Mouse (Mus musculus) B cell, adult (primary cell): ENCODE results near the gene Coa4. TPM values are rescaled to one million over a fixed set of nuclear protein-coding genes. Genes with fewer than 3 reads are reported as not detected.

Experiments
- total RNA-seq: library from RNA; stranded (reverse); gene quantifications from 4 replicates; pipeline ENCODE4 v1.2.4, GENCODE M21; 2023; ENCODE audit not compliant: inconsistent age

Gene Coa4
- total RNA-seq: 6.4 to 13.8 TPM (median 6.9 TPM) in 4 replicates

DNA sequence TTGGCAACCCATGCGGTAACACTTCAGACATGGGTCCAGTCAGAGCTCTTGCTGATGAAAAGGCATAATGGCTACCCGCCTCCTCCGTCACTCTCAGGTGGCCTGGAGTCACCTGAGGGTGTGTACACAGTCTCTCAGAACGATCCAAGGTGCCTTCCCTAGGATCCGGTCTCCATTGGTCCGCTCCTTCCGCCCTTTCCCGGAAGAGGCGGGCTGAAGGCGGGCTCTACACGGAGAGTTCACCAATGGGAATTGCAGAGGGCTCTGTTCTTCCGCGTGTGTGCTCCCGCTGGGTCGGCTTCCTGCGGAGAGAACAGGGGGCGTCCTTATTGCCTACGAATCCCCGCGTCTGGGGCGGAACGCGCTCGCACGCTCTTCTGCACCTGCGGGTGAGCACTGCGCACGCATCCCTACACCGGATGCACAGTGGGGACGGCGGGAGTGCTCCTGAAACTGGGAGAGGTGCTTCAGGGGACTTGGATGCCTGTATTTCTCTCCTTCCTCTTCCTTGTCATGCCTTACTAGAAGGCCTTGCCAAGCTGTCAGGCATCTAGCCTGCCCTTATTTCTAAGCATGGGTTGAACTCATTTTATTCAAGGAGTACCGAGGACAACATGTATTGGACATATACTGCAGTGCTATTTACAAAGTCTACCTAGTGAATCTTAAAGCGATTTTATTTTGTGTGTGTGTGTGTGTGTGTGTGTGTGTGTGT lies at the start of gene Coa4:
Coa4 (plus strand) TSS at position 268 of the 715 bp plus-strand sequence.

DNA sequence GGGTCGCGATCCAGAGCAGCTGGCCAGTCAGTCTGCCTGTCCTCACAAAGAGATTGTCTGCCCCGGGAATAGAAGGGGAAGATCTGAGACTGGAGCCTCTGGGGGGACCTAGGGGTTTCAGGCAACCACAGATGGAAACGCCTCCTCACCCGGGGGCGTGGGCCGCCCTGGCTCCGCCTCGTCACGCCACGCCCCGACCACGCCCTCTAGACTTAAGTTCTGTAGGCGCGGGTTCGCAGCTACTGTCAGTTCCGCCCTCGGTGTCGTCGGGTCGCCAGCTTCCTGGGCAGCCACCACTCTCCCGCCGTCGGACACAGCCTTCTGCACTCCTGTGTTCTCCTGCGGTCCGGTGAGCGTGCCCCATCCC lies 43.8 kb upstream of the Coa4 start, which contains the start of gene Ucp2:
Ucp2 (plus strand) TSS at position 221 of the 367 bp plus-strand sequence.

DNA sequence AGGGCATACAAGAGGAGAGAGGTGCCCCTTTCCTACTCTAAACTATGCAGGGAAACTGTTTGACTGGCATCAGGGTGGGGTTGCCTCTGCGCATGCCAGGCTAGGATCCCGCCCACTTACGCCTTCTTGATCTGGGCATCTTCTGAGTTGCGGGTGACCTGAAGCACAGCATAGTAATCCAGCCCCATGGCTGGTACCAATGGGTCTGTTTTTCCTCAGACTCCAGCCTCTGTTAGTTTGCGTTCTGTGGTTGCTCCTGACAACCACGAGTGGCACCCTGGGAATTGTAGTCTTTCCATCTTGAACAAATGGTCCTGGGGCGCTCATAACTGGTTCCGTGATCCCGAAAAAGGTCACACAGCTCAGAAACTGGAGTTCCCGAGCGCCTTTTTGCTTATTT lies 22.3 kb upstream of the Coa4 start, which contains the start of gene Dnajb13:
Dnajb13 (minus strand) TSS at position 388 of the 400 bp plus-strand sequence.

Other genes with a start within 250 kb of the Coa4 start
- gene C2cd3, start 164.8 kb upstream of the Coa4 start, total RNA-seq: 67.3 to 80.2 TPM (median 75.1 TPM) in 4 replicates
- 32.1 to 36.4 TPM (median 34.5 TPM) in 4 replicates for gene Ppme1, start 164.8 kb upstream of the Coa4 start, total RNA-seq
- gene Ucp3, start 64.1 kb upstream of the Coa4 start, total RNA-seq: 0.45 to 1.6 TPM (median 0.99 TPM) in 4 replicates
- gene Ucp2, start 43.7 kb upstream of the Coa4 start, total RNA-seq: 1,091 to 1,157 TPM (median 1,116 TPM) in 4 replicates
- 0.45 to 1.2 TPM (median 0.60 TPM) in 3 of 4 replicates, not detected in the other for gene Dnajb13, start 22.1 kb upstream of the Coa4 start, total RNA-seq
- gene Rab6a, start 70.3 kb downstream of the Coa4 start, total RNA-seq: 49.3 to 56.8 TPM (median 50.6 TPM) in 4 replicates
- 27.7 to 31.3 TPM (median 30.1 TPM) in 4 replicates for gene Mrpl48, start 71.2 kb downstream of the Coa4 start, total RNA-seq
- gene Plekhb1, start 125.3 kb downstream of the Coa4 start, total RNA-seq: not detected in 4 replicates
- 29.1 to 45.1 TPM (median 41.1 TPM) in 4 replicates for gene Fam168a, start 169.6 kb downstream of the Coa4 start, total RNA-seq